Mouse (Mus musculus): ENCODE data around the gene Baiap3. TPM values are rescaled to one million over a fixed set of nuclear protein-coding genes. Genes with fewer than 3 reads are reported as not detected.
A peak's percentile ranks its signal among the peaks of the same experiment; 100 is the strongest.
"Not testable (repeated sequence)": the region's sequence is repeated elsewhere in the genome, so short reads cannot be mapped to it uniquely, and the experiment has no call there.

Gene Baiap3
- total RNA-seq, 2 experiments from 2014 or later: 1.4 to 2.7 TPM

- ATAC-seq (replicated peaks; ENCODE audit: low FRiP score, low TSS enrichment, poor library complexity, severe bottlenecking): no peak
Observed at GRCm38 (mm10) chr17:25250181-25250835, 5.9 kb downstream of the Baiap3 start.

GRCm38 (mm10) chr17:25248033-25248750, 8.0 kb downstream of the Baiap3 start:
- no peak for ATAC-seq (replicated peaks; ENCODE audit: low FRiP score, low TSS enrichment, poor library complexity, severe bottlenecking)

GRCm38 (mm10) chr17:25244239-25244638, 11.9 kb downstream of the Baiap3 start:
- ATAC-seq (replicated peaks; ENCODE audit: low FRiP score, low TSS enrichment, poor library complexity, severe bottlenecking): no peak

- no peak for ATAC-seq (replicated peaks; ENCODE audit: low FRiP score, low TSS enrichment, poor library complexity, severe bottlenecking)
Observed at GRCm38 (mm10) chr17:25243131-25243780, 12.9 kb downstream of the Baiap3 start.

- peak; percentile 61 for ATAC-seq (replicated peaks; ENCODE audit: low FRiP score, low TSS enrichment, poor library complexity, severe bottlenecking)
Observed at GRCm38 (mm10) chr17:25239695-25240636, 16.2 kb downstream of the Baiap3 start, which contains the start of the genes Gnptg and Tsr3. Gene Gnptg (minus strand): TSS chr17:25240124. Gene Tsr3 (plus strand): TSS chr17:25240170.

- no peak for ATAC-seq (replicated peaks; ENCODE audit: low FRiP score, low TSS enrichment, poor library complexity, severe bottlenecking)
Observed at GRCm38 (mm10) chr17:25235635-25236034, 20.5 kb downstream of the Baiap3 start.

GRCm38 (mm10) chr17:25231621-25232020, 24.5 kb downstream of the Baiap3 start:
- ATAC-seq (replicated peaks; ENCODE audit: low FRiP score, low TSS enrichment, poor library complexity, severe bottlenecking): not testable (repeated sequence)

- no peak for ATAC-seq (replicated peaks; ENCODE audit: low FRiP score, low TSS enrichment, poor library complexity, severe bottlenecking)
Observed at GRCm38 (mm10) chr17:25230700-25231099, 25.5 kb downstream of the Baiap3 start.

GRCm38 (mm10) chr17:25230014-25230655, 26.0 kb downstream of the Baiap3 start:
- not testable (repeated sequence) for ATAC-seq (replicated peaks; ENCODE audit: low FRiP score, low TSS enrichment, poor library complexity, severe bottlenecking)

GRCm38 (mm10) chr17:25227991-25228390, 28.2 kb downstream of the Baiap3 start:
- no peak for ATAC-seq (replicated peaks; ENCODE audit: low FRiP score, low TSS enrichment, poor library complexity, severe bottlenecking)

GRCm38 (mm10) chr17:25225659-25226058, 30.5 kb downstream of the Baiap3 start:
- peak; percentile 28 for ATAC-seq (replicated peaks; ENCODE audit: low FRiP score, low TSS enrichment, poor library complexity, severe bottlenecking)

- ATAC-seq (replicated peaks; ENCODE audit: low FRiP score, low TSS enrichment, poor library complexity, severe bottlenecking): no peak
Observed at GRCm38 (mm10) chr17:25224586-25225222, 31.5 kb downstream of the Baiap3 start.

- ATAC-seq (replicated peaks; ENCODE audit: low FRiP score, low TSS enrichment, poor library complexity, severe bottlenecking): peak; percentile 56
Observed at GRCm38 (mm10) chr17:25222951-25223601, 33.1 kb downstream of the Baiap3 start.

GRCm38 (mm10) chr17:25222504-25222940, 33.6 kb downstream of the Baiap3 start:
- peak; percentile 66 for ATAC-seq (replicated peaks; ENCODE audit: low FRiP score, low TSS enrichment, poor library complexity, severe bottlenecking)

- peak; percentile 26 for ATAC-seq (replicated peaks; ENCODE audit: low FRiP score, low TSS enrichment, poor library complexity, severe bottlenecking)
Observed at GRCm38 (mm10) chr17:25221821-25222503, 34.2 kb downstream of the Baiap3 start.

GRCm38 (mm10) chr17:25220746-25221145, 35.4 kb downstream of the Baiap3 start:
- no peak for ATAC-seq (replicated peaks; ENCODE audit: low FRiP score, low TSS enrichment, poor library complexity, severe bottlenecking)

Measured in megakaryocyte-erythroid progenitor cell, adult 5-6 weeks (primary cell).